Mouse (Mus musculus): ENCODE results near the gene Pus7. TPM values are rescaled to one million over a fixed set of nuclear protein-coding genes. Genes with fewer than 3 reads are reported as not detected.

The Pus7 gene
- polyA plus RNA-seq, 1 experiment = 16.2 TPM

GRCm38 (mm10) chr5:23787536-23788389 lies 4.3 kb upstream of the Pus7 start, which contains the start of gene Rint1:
TSS of gene Rint1 (plus strand) at chr5:23787711.
- DNase-seq (ENCODE audit: low read depth) = peak; percentile 97
- TF ChIP-seq CTCF (IDR thresholded peaks at IDR 0.05; ENCODE audit: borderline replicate concordance, extremely low read depth, insufficient read depth, insufficient read length) = peak; percentile 99
- TF ChIP-seq POLR2A (IDR thresholded peaks at IDR 0.05; ENCODE audit: borderline replicate concordance, extremely low read depth, insufficient read depth, insufficient read length, poor library complexity, severe bottlenecking) = peak; percentile 79; the same call in 1 of the 2 replicates

GRCm38 (mm10) chr5:23782051-23782810 lies 1.3 kb downstream of the Pus7 start:
- no peak for DNase-seq (ENCODE audit: low read depth)
- TF ChIP-seq CTCF (IDR thresholded peaks at IDR 0.05; ENCODE audit: borderline replicate concordance, extremely low read depth, insufficient read depth, insufficient read length) (no peak), POLR2A (IDR thresholded peaks at IDR 0.05; ENCODE audit: borderline replicate concordance, extremely low read depth, insufficient read depth, insufficient read length, poor library complexity, severe bottlenecking) (no peak)

GRCm38 (mm10) chr5:23781172-23781571 lies 2.3 kb downstream of the Pus7 start:
- no peak for DNase-seq (ENCODE audit: low read depth)
- TF ChIP-seq CTCF (IDR thresholded peaks at IDR 0.05; ENCODE audit: borderline replicate concordance, extremely low read depth, insufficient read depth, insufficient read length) = no peak
- no peak for TF ChIP-seq POLR2A (IDR thresholded peaks at IDR 0.05; ENCODE audit: borderline replicate concordance, extremely low read depth, insufficient read depth, insufficient read length, poor library complexity, severe bottlenecking)

GRCm38 (mm10) chr5:23780516-23780915 lies 3.0 kb downstream of the Pus7 start:
- TF ChIP-seq POLR2A (IDR thresholded peaks at IDR 0.05; ENCODE audit: borderline replicate concordance, extremely low read depth, insufficient read depth, insufficient read length, poor library complexity, severe bottlenecking) = no peak
- TF ChIP-seq CTCF (IDR thresholded peaks at IDR 0.05; ENCODE audit: borderline replicate concordance, extremely low read depth, insufficient read depth, insufficient read length) = peak; percentile 5; the same call in 1 of the 2 replicates
- DNase-seq (ENCODE audit: low read depth) = no peak

- TF ChIP-seq POLR2A (IDR thresholded peaks at IDR 0.05; ENCODE audit: borderline replicate concordance, extremely low read depth, insufficient read depth, insufficient read length, poor library complexity, severe bottlenecking) (no peak), CTCF (IDR thresholded peaks at IDR 0.05; ENCODE audit: borderline replicate concordance, extremely low read depth, insufficient read depth, insufficient read length) (no peak)
These were observed 9.3 kb downstream of the Pus7 start for GRCm38 (mm10) chr5:23774186-23774585.

GRCm38 (mm10) chr5:23771105-23771504 lies 12.4 kb downstream of the Pus7 start:
- TF ChIP-seq CTCF (IDR thresholded peaks at IDR 0.05; ENCODE audit: borderline replicate concordance, extremely low read depth, insufficient read depth, insufficient read length) (no peak), POLR2A (IDR thresholded peaks at IDR 0.05; ENCODE audit: borderline replicate concordance, extremely low read depth, insufficient read depth, insufficient read length, poor library complexity, severe bottlenecking) (no peak)
- peak; percentile 2 for DNase-seq (ENCODE audit: low read depth)

More at GRCm38 (mm10) chr5:23774186-23774585, 9.3 kb downstream of the Pus7 start:
- DNase-seq (ENCODE audit: low read depth) = no peak

- no peak for DNase-seq (ENCODE audit: low read depth)
- TF ChIP-seq POLR2A (IDR thresholded peaks at IDR 0.05; ENCODE audit: borderline replicate concordance, extremely low read depth, insufficient read depth, insufficient read length, poor library complexity, severe bottlenecking) = no peak
- TF ChIP-seq CTCF (IDR thresholded peaks at IDR 0.05; ENCODE audit: borderline replicate concordance, extremely low read depth, insufficient read depth, insufficient read length) = no peak
These were observed 19.0 kb downstream of the Pus7 start for GRCm38 (mm10) chr5:23764557-23764956.

- TF ChIP-seq CTCF (IDR thresholded peaks at IDR 0.05; ENCODE audit: borderline replicate concordance, extremely low read depth, insufficient read depth, insufficient read length) (no peak), POLR2A (IDR thresholded peaks at IDR 0.05; ENCODE audit: borderline replicate concordance, extremely low read depth, insufficient read depth, insufficient read length, poor library complexity, severe bottlenecking) (no peak)
- DNase-seq (ENCODE audit: low read depth) = no peak
These were observed 21.0 kb downstream of the Pus7 start for GRCm38 (mm10) chr5:23762531-23762930.

GRCm38 (mm10) chr5:23758633-23759032 lies 24.9 kb downstream of the Pus7 start:
- TF ChIP-seq POLR2A (IDR thresholded peaks at IDR 0.05; ENCODE audit: borderline replicate concordance, extremely low read depth, insufficient read depth, insufficient read length, poor library complexity, severe bottlenecking) (no peak), CTCF (IDR thresholded peaks at IDR 0.05; ENCODE audit: borderline replicate concordance, extremely low read depth, insufficient read depth, insufficient read length) (peak; percentile 72)
- peak; percentile 75 for DNase-seq (ENCODE audit: low read depth)

GRCm38 (mm10) chr5:23756368-23756767 lies 27.1 kb downstream of the Pus7 start:
- DNase-seq (ENCODE audit: low read depth) = no peak
- no peak for TF ChIP-seq CTCF (IDR thresholded peaks at IDR 0.05; ENCODE audit: borderline replicate concordance, extremely low read depth, insufficient read depth, insufficient read length)
- TF ChIP-seq POLR2A (IDR thresholded peaks at IDR 0.05; ENCODE audit: borderline replicate concordance, extremely low read depth, insufficient read depth, insufficient read length, poor library complexity, severe bottlenecking) = no peak

- no peak for TF ChIP-seq POLR2A (IDR thresholded peaks at IDR 0.05; ENCODE audit: borderline replicate concordance, extremely low read depth, insufficient read depth, insufficient read length, poor library complexity, severe bottlenecking)
- TF ChIP-seq CTCF (IDR thresholded peaks at IDR 0.05; ENCODE audit: borderline replicate concordance, extremely low read depth, insufficient read depth, insufficient read length) = no peak
These were observed 27.9 kb downstream of the Pus7 start for GRCm38 (mm10) chr5:23755591-23755990.

More at GRCm38 (mm10) chr5:23755591-23755990, 27.9 kb downstream of the Pus7 start:
- no peak for DNase-seq (ENCODE audit: low read depth)
